Mouse (Mus musculus): ENCODE results near the gene Inpp1.

The Inpp1 gene

DNA sequence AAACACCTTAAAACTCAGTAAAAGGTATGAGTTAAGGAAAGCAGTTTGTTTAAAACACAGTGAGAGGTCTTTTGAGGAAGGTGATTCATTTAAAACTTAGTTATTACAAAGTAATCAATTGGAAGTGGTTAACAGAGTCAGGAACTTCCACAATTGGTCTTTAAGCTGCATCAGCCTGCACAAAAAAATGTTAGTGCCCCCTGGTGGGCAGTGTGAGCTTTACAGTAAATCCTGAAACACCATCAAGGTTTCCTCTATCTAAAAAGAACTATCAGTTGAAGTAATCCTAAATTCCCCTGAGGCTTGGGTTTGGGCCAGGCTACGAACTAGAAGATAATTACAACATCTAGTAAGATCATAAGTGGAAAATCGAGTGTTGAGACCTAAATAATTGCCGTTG lies 69.2 kb downstream of the Inpp1 start:
- Histone ChIP-seq H3K36me3 (ENCODE audit: insufficient read depth, low read length) (no peaks in the 10 kb centered on the region), H3K4me1 (replicated peaks; ENCODE audit: low read depth, low read length) (no peaks in the 10 kb centered on the region), H3K27me3 (ENCODE audit: insufficient read depth, low read length) (no peaks in the 10 kb centered on the region), H3K9me3 (ENCODE audit: low read length) (no peaks in the 10 kb centered on the region), H3K4me3 (replicated peaks; ENCODE audit: low read length) (no peak overlapping the region)
- TF ChIP-seq NANOG (IDR thresholded peaks at IDR 0.05; ENCODE audit: borderline replicate concordance, low read length) (no peak), CTCF (conservative IDR thresholded peaks at IDR 0.05; ENCODE audit: low read length) (peak; percentile 51)

DNA sequence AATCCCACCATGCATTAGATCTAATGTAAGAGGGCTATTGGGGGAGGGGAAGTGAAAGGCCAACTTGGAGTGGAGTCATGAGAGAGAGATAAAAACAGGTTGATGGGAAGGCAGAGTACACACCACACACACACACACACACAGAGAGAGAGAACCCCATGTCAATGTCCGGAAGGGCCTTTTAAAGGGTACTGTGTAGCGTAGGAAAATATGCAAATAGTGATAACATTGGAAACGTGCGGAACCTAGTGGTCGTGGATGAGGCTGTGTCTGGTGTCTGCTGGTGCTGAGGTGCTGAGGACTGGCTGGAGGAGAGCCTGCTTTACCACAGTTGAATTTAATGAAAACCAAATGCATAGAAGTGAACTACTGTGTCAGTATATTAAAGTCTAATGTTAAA lies 74.9 kb downstream of the Inpp1 start:
- H3K4me3 ChIP-seq (replicated peaks; ENCODE audit: low read length): no peak overlapping the region
- no peaks in the 10 kb centered on the region for H3K27me3 ChIP-seq (ENCODE audit: insufficient read depth, low read length)
- no peaks in the 10 kb centered on the region for H3K36me3 ChIP-seq (ENCODE audit: insufficient read depth, low read length)
- TF ChIP-seq NANOG (IDR thresholded peaks at IDR 0.05; ENCODE audit: borderline replicate concordance, low read length): no peak
- TF ChIP-seq CTCF (conservative IDR thresholded peaks at IDR 0.05; ENCODE audit: low read length): no peak
- no peak for TF ChIP-seq POU5F1 (IDR thresholded peaks at IDR 0.05; ENCODE audit: borderline replicate concordance, low read length)
- no peaks in the 10 kb centered on the region for H3K4me1 ChIP-seq (replicated peaks; ENCODE audit: low read depth, low read length)
- H3K9me3 ChIP-seq (ENCODE audit: low read length): no peaks in the 10 kb centered on the region

All from E14TG2a.4 (cell line).